Comparison of ENCODE assay signal across 8 mouse cellular contexts in genomic region chr13:112734906-112735713, GRCm38 (mm10).
DNase-seq lines count a peak whose midpoint lies in the region; ATAC-seq lines count a peak whose summit lies in the region.
"Had no signal": no experiment of that assay in that cellular context is flagged by ENCODE, and none has a peak within 500 bp of the region (broad histone marks: within the 10 kb centered on the region; RNA-seq: fewer than 3 reads in every experiment).

No protein-coding gene starts in this region.

- no peak overlapping the region for H3K4me3 ChIP-seq in liver, embryonic 15.5 days (replicated peaks)
- H3K4me3 ChIP-seq: heart, embryonic 15.5 days had no signal

- no peaks in the 10 kb centered on the region for H3K9me3 ChIP-seq in liver, embryonic 15.5 days (replicated peaks)
- H3K9me3 ChIP-seq: heart, embryonic 15.5 days had no signal

- peaks cover 11% of the 10 kb centered on the region; the same call in 1 of the 2 replicates for H3K36me3 ChIP-seq in liver, embryonic 15.5 days (replicated peaks)
- H3K36me3 ChIP-seq: heart, embryonic 15.5 days had no signal

- H3K4me1 ChIP-seq in liver, embryonic 15.5 days (replicated peaks): peaks cover 9% of the 10 kb centered on the region
- H3K4me1 ChIP-seq: heart, embryonic 15.5 days had no signal

- peak; percentile 79 for ATAC-seq in granulocyte monocyte progenitor cell, adult 5-6 weeks (replicated peaks; ENCODE audit: poor library complexity, severe bottlenecking)
- ATAC-seq in liver, embryonic 15.5 days (ENCODE audit: insufficient read depth): peak; percentile 56; the same call in 1 of the 2 replicates

- no peak overlapping the region for H3K9ac ChIP-seq in liver, embryonic 15.5 days
- H3K9ac ChIP-seq: heart, embryonic 15.5 days had no signal

- peak; percentile 62 for DNase-seq in urinary bladder, postnatal 14 days (ENCODE audit: low spot score)
- DNase-seq in urinary bladder, postnatal 10 days (ENCODE audit: low spot score): no peak
- no peak for DNase-seq in embryo, embryonic 9.5 days (ENCODE audit: extremely low spot score)
- no peak for DNase-seq in urinary bladder, postnatal 4 days (ENCODE audit: low spot score in 2 of 2)
- no peak for DNase-seq in layer of hippocampus, postnatal 10 days (ENCODE audit: low spot score in 2 of 2)

- no peak overlapping the region for H3K4me2 ChIP-seq in liver, embryonic 15.5 days
- H3K4me2 ChIP-seq: heart, embryonic 15.5 days had no signal

- peak overlapping the region; percentile 34 for H3K27ac ChIP-seq in liver, embryonic 15.5 days (replicated peaks)
- H3K27ac ChIP-seq: heart, embryonic 15.5 days had no signal

- H3K27me3 ChIP-seq in liver, embryonic 15.5 days: no peaks in the 10 kb centered on the region
- H3K27me3 ChIP-seq: heart, embryonic 15.5 days had no signal

- 58% methylated on average over 14 of the region's 14 CpGs for WGBS in liver, embryonic 15.5 days (ENCODE audit: insufficient replicate concordance)
